Mouse (Mus musculus) megakaryocyte, embryonic 14.5 days (primary cell): ENCODE measurements around the gene Cacnb3. TPM values are rescaled to one million over a fixed set of nuclear protein-coding genes. Genes with fewer than 3 reads are reported as not detected.

ENCODE experiments used
- H3K27me3 ChIP-seq: replicated peaks from 2 replicates; pipeline ENCODE3; 2012; ENCODE audit warnings: inconsistent platforms
- H3K36me3 ChIP-seq: replicated peaks from 2 replicates; pipeline ENCODE3; 2012; ENCODE audit warnings: low read length, inconsistent platforms, mixed read lengths
- H3K4me1 ChIP-seq: 2 replicates; pipeline ENCODE4 v1.6.1; 2012; ENCODE audit warnings: inconsistent platforms
- H3K4me3 ChIP-seq: replicated peaks from 2 replicates; pipeline ENCODE3; 2012; ENCODE audit warnings: moderate library complexity, mild to moderate bottlenecking, inconsistent platforms
- H3K9me3 ChIP-seq: 2 replicates; pipeline ENCODE4 v1.6.1; 2012; ENCODE audit warnings: inconsistent platforms
- FLI1 ChIP-seq: IDR thresholded peaks from 2 replicates; pipeline ENCODE4 v1.6.1; 2012; ENCODE audit warnings: low read length, inconsistent platforms, mixed read lengths
- GATA1 ChIP-seq: IDR thresholded peaks from 3 replicates; pipeline ENCODE4 v1.6.1; 2012; ENCODE audit warnings: mixed read lengths, low read length, inconsistent platforms, borderline replicate concordance
- polyA plus RNA-seq: library from polyadenylated mRNA; stranded (reverse); fragments of >175 nt; gene quantifications from 2 replicates; pipeline ENCODE4 v1.2.3, GENCODE M21; 2012; ENCODE audit warnings: low replicate concordance; ENCODE audit not compliant: insufficient read depth

Cacnb3 gene
- polyA plus RNA-seq, 1 experiment = 0.46 TPM

DNA sequence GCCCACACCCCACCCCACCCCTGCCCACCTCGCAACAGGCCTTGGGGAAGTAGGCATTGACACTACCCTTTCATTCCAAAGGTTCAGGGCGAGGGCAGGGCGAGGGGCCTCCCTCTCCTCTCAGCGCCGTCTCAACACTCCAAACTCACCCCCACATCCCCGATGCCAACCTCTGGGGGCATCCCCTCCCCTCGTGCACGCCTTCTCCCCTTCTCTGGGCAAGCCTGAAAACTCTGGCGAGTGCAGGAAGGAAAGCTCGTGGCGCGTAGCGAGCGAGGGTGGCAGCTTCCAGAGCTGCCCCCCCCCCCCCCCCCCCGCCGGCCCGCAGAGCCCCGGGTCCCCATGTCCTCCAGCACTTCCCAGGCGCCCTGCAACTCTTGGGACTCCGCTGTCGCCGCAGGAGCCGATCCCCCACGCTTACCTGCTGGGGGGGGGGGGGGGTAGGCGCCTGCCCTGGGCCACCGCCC is 21.8 kb upstream of the Cacnb3 start:
- Histone ChIP-seq H3K27me3 (peaks cover 52% of the 10 kb centered on the region), H3K4me3 (peak overlapping the region; percentile 96), H3K36me3 (peaks cover 13% of the 10 kb centered on the region), H3K4me1 (peaks cover 68% of the 10 kb centered on the region), H3K9me3 (no peaks in the 10 kb centered on the region)
- TF ChIP-seq FLI1 = no peak
- no peak for TF ChIP-seq GATA1

DNA sequence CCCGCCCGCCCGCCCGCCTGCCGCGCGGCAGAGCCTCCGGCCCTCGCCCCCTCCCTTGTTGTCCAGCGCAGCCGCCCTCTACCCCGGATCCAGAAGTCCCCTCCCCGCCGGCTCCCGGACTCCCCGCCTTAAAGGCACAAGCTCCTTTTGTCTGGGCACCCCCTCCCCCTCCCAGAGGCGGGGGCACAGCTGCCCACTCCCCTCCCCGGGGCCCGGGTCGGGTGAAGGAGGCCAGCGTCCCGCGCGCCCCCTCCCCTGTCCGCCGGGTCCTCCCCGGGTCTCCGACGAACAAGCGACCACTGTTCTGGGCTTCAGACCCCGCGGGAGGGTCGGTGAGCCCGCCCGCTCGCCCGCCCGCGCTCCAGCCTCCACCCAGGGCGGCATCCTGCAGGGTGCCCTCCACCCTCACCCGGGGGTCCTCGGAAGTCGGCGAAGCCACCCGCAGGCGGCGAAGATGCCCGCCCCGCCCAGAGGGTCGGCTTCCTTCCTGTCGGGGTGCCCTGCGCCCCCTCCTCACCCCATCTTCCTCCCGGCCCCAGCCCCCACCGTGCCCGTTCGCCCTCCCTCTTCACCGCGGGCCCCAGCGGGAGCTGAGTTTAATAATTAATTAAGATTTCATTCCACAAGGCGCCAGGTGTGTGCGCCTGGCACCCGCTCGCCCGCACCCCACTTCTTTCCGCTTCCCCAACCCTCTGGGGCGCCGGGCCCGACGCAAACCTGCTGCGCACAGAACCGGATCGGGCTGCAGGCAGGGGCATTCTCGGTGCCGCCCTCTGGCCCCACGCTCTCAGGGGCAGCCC is 21.1 kb upstream of the Cacnb3 start, which contains the start of gene Adcy6:
TSS of gene Adcy6 (minus strand) at position 746 of the 800 bp plus-strand sequence.
- TF ChIP-seq GATA1 = no peak
- H3K4me1 ChIP-seq = peaks cover 61% of the 10 kb centered on the region
- H3K27me3 ChIP-seq = peaks cover 52% of the 10 kb centered on the region
- peaks cover 6% of the 10 kb centered on the region for H3K36me3 ChIP-seq
- no peaks in the 10 kb centered on the region for H3K9me3 ChIP-seq
- H3K4me3 ChIP-seq = peak within 1 kb of the TSS; percentile 96

DNA sequence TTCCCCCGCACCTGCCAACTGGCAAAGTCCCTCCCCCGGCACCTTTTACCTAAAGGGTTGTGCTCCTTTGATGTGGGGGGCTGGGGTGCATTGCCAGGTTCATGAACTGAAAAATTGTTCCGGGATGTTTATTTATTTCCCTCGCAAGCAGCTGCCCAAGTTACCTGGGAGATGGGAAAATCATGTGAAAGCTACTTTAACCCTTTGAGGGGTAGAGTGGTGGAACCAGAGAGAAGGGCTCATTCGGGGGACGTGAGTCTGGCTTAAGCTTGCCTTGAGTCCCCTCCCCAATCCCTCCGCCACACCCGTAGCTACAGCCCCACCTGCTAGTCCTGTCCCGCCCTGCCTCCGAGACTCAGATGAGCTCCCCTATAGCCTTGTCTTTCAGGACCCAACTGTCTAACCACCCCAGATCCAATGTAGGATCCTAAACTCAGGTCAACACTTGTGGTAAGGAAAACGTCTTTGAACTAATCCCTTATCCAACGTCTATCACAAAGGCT is 20.5 kb upstream of the Cacnb3 start:
- H3K4me3 ChIP-seq = peak overlapping the region; percentile 96
- peaks cover 53% of the 10 kb centered on the region for H3K27me3 ChIP-seq
- TF ChIP-seq FLI1 (no peak), GATA1 (no peak)
- no peaks in the 10 kb centered on the region for H3K36me3 ChIP-seq
- H3K9me3 ChIP-seq = no peaks in the 10 kb centered on the region
- H3K4me1 ChIP-seq = peaks cover 54% of the 10 kb centered on the region

DNA sequence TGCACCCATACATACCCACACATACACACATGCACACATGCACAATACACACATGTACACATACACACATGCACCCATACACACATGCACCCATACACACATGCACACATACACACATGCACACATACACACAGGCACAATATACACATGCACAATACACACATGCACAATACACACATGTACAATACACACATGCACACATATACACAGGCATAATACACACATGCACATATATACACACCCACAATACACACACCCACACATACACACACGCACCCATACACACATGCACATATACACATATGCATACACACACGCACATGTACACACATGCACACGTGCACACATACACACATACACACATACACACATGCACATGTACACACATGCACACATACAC is 18.4 kb upstream of the Cacnb3 start:
- no peak for TF ChIP-seq FLI1
- no peak for TF ChIP-seq GATA1
- H3K9me3 ChIP-seq = no peaks in the 10 kb centered on the region
- no peaks in the 10 kb centered on the region for H3K36me3 ChIP-seq
- H3K4me1 ChIP-seq = peaks cover 45% of the 10 kb centered on the region
- peak overlapping the region; percentile 31 for H3K4me3 ChIP-seq
- H3K27me3 ChIP-seq = peaks cover 59% of the 10 kb centered on the region

DNA sequence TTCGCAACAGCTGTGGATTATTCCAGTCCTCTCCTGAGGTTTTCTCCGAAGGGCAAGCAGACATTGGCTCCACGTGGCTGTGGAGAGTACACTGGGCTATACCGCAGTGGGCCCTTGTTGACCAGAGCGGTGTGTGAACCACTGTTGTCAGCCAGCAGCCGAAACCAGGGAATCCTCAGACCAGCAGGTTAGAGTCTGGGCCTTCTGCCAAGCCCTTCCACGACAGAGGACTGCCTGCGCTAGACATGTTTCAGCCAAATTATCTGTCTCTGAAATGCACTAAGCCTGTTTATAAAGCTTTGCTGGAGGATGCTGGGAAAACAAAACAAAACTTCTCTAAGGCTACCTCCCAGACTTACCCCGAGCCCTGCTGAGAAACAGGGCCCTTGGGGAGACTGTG is 16.1 kb upstream of the Cacnb3 start:
- H3K36me3 ChIP-seq = no peaks in the 10 kb centered on the region
- H3K4me1 ChIP-seq = peaks cover 35% of the 10 kb centered on the region
- TF ChIP-seq FLI1 (no peak), GATA1 (no peak)
- H3K9me3 ChIP-seq = peaks cover 16% of the 10 kb centered on the region
- no peak overlapping the region for H3K4me3 ChIP-seq
- peaks cover 59% of the 10 kb centered on the region for H3K27me3 ChIP-seq

DNA sequence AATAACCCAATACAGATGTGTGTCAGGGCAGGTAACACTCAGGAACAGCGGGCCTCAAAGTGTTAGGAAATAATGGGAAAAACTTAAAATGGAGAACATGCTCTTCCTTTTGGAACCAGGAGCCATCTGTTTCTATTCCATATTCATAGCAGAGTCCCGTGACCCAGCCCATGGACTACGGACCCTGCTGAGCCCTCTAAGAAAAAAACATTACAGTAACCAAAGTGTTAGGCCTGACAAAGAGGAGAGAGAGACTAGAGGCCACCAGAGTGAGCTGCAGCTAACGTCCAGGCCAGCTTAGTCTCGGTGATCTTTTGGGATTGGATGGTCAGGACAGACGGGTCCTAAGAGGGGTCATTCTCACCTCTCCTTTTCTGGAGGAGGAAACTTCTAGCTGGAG is 15.7 kb upstream of the Cacnb3 start:
- no peak for TF ChIP-seq FLI1
- peaks cover 17% of the 10 kb centered on the region for H3K9me3 ChIP-seq
- H3K4me1 ChIP-seq = peaks cover 31% of the 10 kb centered on the region
- H3K36me3 ChIP-seq = no peaks in the 10 kb centered on the region
- H3K4me3 ChIP-seq = no peak overlapping the region
- H3K27me3 ChIP-seq = peaks cover 57% of the 10 kb centered on the region

DNA sequence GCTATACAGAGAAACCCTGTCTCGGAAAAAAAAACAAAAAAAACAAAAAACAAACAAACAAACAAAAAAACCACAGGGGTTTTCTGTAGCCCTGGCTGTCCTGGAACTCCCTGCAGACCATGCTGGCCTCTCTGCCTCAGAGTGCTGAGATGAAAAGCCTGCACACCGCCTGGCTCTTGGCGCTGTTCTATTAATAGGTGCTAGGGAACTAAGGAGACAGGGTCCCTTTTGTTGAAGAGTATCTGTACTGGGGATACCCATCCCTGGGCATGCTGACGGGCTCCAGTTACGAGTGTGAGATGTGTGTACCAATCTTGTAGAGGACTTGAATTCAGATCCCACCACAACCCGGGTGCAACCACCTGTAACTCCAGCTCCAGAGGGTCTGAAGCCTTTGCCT is 14.9 kb upstream of the Cacnb3 start:
- Histone ChIP-seq H3K4me1 (peaks cover 26% of the 10 kb centered on the region), H3K4me3 (no peak overlapping the region), H3K9me3 (peaks cover 17% of the 10 kb centered on the region), H3K36me3 (no peaks in the 10 kb centered on the region), H3K27me3 (peaks cover 57% of the 10 kb centered on the region)
- TF ChIP-seq FLI1 (no peak), GATA1 (no peak)

DNA sequence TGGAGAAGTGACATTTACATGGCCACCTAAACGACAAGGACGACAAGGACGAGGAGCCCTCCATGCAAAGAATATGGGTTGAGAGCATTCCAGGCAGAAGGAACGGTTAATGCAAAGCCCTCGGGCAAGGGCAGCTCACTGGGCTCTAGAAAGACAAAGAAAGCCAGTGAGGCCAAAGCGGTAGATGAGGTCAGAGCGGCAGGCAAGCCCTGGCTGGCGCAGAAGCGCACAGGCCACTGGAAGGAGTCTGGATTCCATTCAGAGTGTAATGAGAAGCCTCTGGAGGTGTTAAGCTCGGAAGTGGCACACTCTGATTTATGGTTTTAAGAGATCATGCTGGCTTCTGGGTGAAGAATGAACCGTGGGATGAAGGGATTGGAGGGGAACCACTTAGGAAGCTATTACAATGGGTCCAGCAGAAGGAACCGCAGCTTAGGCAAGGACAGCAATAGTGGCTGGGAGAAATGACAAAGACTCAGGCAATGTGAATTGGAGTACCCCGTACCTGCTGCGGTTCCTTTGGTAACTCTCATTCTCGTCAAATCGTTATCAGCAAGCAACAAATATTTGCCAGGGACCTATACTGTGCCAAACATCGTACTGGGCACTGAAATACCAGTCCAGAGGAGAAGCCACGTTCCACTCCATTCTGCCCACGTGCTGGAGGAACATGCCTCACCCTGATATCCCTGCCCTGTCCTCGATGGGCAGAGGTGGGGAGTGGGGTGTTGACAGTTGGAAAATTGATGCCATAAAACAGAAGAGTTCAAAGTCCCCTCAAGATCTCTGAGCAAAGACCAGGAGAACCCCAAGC is 14.1 kb upstream of the Cacnb3 start:
- H3K27me3 ChIP-seq = peaks cover 56% of the 10 kb centered on the region
- H3K4me3 ChIP-seq = peak overlapping the region; percentile 76
- peaks cover 17% of the 10 kb centered on the region for H3K9me3 ChIP-seq
- H3K4me1 ChIP-seq = peaks cover 26% of the 10 kb centered on the region
- no peaks in the 10 kb centered on the region for H3K36me3 ChIP-seq
- TF ChIP-seq GATA1 = no peak
- TF ChIP-seq FLI1 = no peak

DNA sequence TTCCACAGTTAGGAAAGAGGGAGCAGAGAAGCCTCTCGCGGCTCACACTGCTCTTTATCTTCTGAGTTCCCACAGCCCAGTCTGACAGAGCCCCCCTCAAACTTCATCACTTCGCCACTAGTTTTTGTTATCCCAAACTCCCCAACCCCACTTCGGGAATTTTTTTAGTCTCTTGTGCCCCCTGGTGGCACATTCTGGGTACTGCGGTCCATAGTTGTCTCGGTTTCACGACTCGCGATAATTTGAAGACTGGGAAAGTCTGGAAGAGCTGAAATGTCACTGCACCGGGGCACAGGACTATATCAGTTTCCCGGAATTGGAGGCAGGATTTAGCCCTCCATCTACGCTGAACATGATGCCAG is 13.5 kb upstream of the Cacnb3 start:
- Histone ChIP-seq H3K4me3 (peak overlapping the region; percentile 76), H3K9me3 (peaks cover 17% of the 10 kb centered on the region), H3K4me1 (peaks cover 26% of the 10 kb centered on the region), H3K36me3 (no peaks in the 10 kb centered on the region), H3K27me3 (peaks cover 58% of the 10 kb centered on the region)
- TF ChIP-seq GATA1 (no peak), FLI1 (no peak)

DNA sequence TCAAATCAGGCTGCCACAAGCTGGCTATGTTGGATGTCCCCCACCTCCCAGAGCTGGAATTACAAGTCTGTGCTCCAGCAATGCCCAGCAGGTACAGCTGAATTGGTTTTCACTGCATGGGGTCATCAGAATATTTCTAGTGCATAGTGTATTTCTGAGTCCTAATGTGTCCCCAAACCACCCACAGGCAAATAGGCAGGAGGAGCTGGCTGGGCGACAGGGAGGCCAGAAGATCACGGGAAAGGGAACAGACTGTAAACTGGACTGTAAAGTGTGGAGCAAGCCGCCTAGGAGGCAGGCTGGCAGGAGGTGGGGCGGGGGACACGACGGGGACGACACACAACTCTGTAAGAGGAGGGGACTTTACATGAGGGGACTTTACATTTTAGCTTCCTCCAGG is 8.4 kb upstream of the Cacnb3 start:
- H3K27me3 ChIP-seq = peaks cover 78% of the 10 kb centered on the region

DNA sequence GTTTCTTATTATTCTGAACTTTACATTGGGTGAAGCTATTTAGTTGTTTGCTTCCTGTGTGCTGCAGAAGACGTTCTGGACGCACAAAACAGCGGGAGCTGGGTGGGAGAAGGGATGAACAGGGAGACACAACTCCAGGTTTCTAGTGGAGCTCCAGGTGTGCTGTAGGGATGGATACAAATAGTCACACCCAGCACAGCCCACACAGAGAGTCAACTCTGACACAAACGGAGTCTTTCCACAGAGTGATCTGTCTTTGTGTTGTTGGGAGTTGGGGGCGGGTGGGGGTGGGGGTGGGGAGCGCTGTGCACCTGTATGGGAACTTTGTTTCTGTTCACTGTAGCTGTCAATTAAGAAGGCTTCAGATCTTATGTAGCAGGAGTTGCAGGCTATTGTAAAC is 7.9 kb upstream of the Cacnb3 start:
- no peaks in the 10 kb centered on the region for H3K36me3 ChIP-seq
- TF ChIP-seq GATA1 = no peak
- TF ChIP-seq FLI1 = no peak
- peaks cover 28% of the 10 kb centered on the region for H3K9me3 ChIP-seq
- H3K4me1 ChIP-seq = peaks cover 15% of the 10 kb centered on the region
- peaks cover 79% of the 10 kb centered on the region for H3K27me3 ChIP-seq
- no peak overlapping the region for H3K4me3 ChIP-seq

More for the DNA sequence above, 8.4 kb upstream of the Cacnb3 start:
- Histone ChIP-seq H3K4me3 (peak overlapping the region; percentile 50), H3K9me3 (peaks cover 23% of the 10 kb centered on the region), H3K4me1 (peaks cover 18% of the 10 kb centered on the region), H3K36me3 (no peaks in the 10 kb centered on the region)
- no peak for TF ChIP-seq FLI1
